Mouse (Mus musculus) cerebellum, adult 11 months (tissue): ENCODE data around the gene Pde7b.

Experiments used
- DNase-seq: peaks from one replicate; pipeline ENCODE4 v3.0.0; 2022

Pde7b gene

DNA sequence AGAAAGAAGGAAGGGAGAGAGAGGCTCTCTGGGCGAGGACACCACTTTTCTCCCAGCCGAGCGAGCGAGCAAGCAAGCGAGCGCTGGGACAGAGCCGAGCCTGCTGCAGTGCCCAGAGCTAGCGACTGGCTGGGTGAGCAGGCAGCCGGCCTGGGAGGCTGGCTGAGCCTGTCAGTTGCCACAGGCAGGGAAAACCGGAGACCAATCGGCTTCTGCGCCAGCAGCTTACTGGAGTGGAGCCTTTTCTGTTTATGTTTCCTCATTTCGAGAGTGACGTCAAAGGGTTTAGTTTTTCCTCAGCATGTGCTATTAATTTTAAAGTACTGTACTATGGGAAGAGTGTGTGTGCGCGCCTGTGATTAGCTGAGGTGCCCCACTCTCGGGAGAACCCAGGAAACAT lies at the start of gene Pde7b:
Gene Pde7b, minus strand, starts transcription at position 173 of the 400 bp plus-strand sequence.
- DNase-seq, result peak; percentile 9

DNA sequence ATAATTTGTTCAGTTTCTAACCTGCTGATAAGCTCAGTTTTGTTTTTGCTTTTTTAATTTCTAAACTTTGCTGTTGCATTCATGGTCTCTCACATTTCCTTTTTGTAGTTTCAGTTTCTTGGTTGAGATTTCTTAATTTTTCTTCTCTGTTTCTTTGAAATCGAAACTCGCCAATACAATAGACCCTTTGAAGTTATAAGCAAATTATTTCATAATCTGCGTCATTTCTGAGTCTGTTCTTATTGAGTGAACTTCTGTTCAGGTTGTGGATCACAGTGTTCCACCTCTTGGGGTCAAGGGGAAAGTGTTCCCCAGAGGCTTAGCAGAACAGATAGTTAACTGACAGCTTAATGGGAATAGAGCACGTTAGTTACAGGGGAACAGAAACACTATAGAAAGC lies 47.2 kb upstream of the Pde7b start:
- DNase-seq, result no peak

GRCm38 (mm10) chr10:20770418-20770888 lies 45.6 kb upstream of the Pde7b start:
- no peak for DNase-seq

GRCm38 (mm10) chr10:20769557-20770417 lies 44.9 kb upstream of the Pde7b start:
- DNase-seq, result no peak

GRCm38 (mm10) chr10:20764352-20764751 lies 39.5 kb upstream of the Pde7b start:
- DNase-seq, result no peak

GRCm38 (mm10) chr10:20758939-20759338 lies 34.1 kb upstream of the Pde7b start:
- no peak for DNase-seq

GRCm38 (mm10) chr10:20758259-20758658 lies 33.4 kb upstream of the Pde7b start:
- DNase-seq, result no peak

- no peak for DNase-seq
Measured at GRCm38 (mm10) chr10:20756219-20756618, 31.3 kb upstream of the Pde7b start.

DNA sequence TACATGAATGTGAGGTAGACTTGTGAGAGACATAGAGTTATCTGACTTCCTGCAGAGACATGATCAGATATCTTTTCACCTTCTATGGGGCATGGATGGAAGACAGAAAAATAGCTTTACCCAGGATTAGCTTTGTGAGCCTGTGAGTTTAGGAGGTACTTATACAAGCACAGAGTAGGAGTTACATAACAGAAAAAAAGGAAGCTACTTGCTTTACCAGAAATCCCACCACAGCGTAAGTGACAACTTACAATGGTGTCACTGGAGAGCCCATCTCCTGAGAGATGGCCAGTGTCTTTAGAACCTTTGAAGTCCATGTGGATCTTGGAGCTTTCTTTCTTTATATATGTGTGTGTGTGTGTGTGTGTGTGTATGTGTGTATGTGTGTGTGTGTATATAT lies 28.0 kb upstream of the Pde7b start:
- no peak for DNase-seq

- no peak for DNase-seq
Measured at GRCm38 (mm10) chr10:20750642-20751251, 25.9 kb upstream of the Pde7b start.

- no peak for DNase-seq
Measured at GRCm38 (mm10) chr10:20748938-20749337, 24.1 kb upstream of the Pde7b start.

DNA sequence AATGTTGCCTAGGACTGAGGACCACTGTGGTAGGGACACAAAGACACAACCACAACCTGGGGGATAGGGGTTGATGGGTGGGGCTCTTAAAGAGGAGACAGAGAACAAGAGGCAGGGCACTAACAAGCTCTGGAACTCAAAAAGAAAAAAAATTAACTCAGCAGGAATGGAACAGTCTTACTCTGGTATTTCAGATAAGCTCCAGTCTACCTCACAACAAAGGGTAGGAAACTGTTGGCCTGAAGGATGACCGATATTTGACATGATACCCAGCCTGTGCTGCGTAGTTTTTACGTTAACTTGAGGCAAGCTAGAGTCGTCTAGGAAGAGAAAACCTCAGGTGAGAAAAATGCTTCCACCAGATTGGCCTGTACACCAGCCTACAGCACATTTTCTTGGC lies 22.4 kb upstream of the Pde7b start:
- no peak for DNase-seq

GRCm38 (mm10) chr10:20739801-20740200 lies 14.9 kb upstream of the Pde7b start:
- no peak for DNase-seq

DNA sequence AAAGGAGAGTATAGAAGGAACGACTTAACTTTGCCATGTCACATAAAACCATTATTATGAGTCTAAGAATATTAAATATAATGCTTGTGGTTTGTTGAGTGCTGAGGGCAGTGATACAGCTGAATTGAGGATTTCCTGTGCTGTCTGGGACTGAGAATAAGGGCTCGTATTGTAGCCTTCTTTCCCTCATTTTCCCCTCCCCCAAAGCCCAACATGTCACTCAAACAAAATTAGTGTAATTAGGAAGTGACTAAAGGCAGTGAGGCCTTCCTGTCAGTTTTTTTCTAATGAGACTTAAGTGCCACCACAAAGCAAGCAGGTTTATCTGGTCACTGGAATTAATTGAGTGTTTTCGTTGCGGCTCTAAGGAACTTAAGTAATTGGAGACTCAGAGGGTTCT lies 12.3 kb upstream of the Pde7b start:
- DNase-seq, result no peak

DNA sequence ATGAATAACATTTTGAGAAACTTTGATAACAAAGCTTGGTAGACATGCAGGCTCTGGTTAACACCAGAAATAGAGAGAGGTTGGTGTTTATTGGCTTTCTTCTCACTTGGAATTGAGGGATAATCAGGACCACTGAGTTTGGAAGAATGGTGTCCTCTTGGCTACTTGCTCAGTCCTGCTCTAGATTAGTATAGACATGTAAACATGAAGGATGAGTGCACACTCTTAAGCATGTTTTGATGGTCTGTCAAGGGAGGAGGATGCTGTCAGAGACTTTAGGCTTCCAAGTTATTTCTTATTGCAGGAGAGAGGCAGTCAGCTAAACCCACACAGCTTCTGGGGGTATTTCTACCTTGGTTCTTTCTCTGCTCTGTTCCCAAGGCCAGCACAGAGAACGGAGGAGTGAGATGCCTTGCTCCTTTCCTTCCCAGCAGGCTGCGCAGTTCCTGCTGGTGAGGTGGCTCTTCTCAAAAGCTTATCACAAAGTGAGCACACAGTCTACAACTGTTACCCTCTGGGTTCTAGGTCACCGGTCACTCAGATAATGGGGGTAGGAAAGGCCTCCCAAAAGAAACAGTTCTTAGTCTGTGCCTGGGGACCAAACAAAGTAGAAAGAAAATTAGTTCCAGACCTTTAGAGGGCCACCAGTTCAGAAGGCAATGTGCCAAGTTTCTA lies 11.0 kb upstream of the Pde7b start:
- no peak for DNase-seq

DNA sequence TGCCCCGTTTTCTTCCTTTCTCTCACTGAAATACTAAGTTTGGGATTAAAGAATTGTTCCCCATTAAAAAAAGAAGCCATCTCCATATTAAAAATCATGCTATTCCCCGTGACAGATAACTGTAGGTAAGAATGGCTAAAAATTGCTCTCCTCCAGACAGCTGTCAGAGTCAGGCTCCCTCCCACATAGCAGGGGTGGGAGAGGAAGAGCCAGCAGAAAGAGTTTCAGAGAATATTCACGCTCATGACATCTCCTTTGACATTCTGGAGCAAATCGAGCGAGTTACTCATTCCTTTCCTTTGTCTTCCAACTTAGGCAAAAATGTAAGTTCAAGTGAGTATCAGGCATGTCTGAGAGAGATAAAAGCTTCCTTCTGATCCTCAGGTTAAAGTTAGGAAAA lies 8.7 kb upstream of the Pde7b start:
- no peak for DNase-seq

DNA sequence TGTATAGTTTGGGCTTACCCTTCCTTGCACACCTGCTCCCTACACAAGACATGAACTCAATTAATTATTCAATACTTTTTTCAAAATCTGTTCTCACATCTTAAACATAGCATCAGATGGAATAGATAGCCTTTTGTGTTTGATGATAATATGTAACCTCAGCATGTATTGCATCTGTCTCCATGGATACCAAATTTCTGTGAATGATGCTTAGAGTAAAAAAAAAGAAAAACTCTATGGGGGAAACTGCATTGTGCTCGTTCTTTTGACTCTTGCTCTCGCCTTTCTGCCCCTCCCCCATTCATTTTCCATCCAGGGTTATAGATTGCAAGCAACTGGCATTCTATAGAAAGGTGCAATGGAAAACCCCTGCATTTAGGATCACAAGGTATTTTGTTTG lies 7.3 kb upstream of the Pde7b start:
- DNase-seq, result no peak

- DNase-seq, result no peak
Measured at GRCm38 (mm10) chr10:20730034-20730433, 5.2 kb upstream of the Pde7b start.

DNA sequence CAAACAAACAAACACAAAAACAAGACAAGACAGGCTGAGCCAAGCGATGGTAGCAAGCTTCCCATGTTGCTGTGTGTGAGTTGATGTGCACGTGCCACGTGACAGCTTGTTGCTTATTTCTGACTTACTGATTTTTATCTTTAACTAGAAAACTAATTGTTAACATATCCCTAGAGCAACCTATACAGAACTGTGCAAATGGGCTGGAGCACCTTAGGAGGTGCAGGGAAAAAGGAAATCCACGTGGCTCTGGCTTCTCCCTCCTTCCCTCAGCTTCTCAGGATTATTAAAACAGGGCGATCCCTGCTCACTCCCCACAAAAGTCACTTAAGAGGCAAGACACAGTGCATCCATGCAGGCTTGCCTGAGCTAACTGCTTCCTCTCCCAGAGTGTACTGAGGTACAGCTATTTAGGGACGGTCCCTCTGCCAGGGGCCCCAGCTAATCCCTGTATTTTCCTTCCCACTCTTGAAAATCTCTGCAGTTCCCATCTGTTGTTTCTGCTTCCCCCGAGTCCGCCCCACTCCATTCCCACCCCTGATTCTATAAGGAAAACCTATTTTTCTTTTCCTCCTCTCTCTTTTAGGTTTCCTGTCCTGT lies 606 bp upstream of the Pde7b start:
- DNase-seq, result no peak

GRCm38 (mm10) chr10:20724451-20724850 lies 427 bp downstream of the Pde7b start:
- DNase-seq, result no peak

- DNase-seq, result no peak
Measured at GRCm38 (mm10) chr10:20723962-20724361, 916 bp downstream of the Pde7b start.

GRCm38 (mm10) chr10:20723521-20723915 lies 1.4 kb downstream of the Pde7b start:
- no peak for DNase-seq
